Mouse (Mus musculus) gastrocnemius, postnatal 25 days (tissue): ENCODE measurements around the gene Gm3250. TPM values are rescaled to one million over a fixed set of nuclear protein-coding genes. Genes with fewer than 3 reads are reported as not detected.
"Not testable (repeated sequence)": the region's sequence is repeated elsewhere in the genome, so short reads cannot be mapped to it uniquely, and the experiment has no call there.

Source experiments
- DNase-seq: peaks from one replicate; pipeline ENCODE4 v3.0.0; 2022
- long read RNA-seq, 2 experiments: library from polyadenylated mRNA; stranded (forward); transcript quantifications; one replicate each; pipeline ENCODE4 v2.0.0; 2021
- total RNA-seq, 2 experiments: library from RNA; stranded (reverse); gene quantifications; 1 replicate in 1 of 2; 2 replicates in 1 of 2; pipeline ENCODE4 v1.2.3; 2021

Gene Gm3250
- not detected for total RNA-seq
- long read RNA-seq, experiment 1: 0 reads
- long read RNA-seq, experiment 2: 0 reads

- not testable (repeated sequence) for DNase-seq
Observed at GRCm38 (mm10) chr10:77782442-77782841, at the start of gene Gm3250. TSS of gene Gm3250 (minus strand) at chr10:77782542.

- DNase-seq: no peak
Observed at GRCm38 (mm10) chr10:77826951-77827350, 44.6 kb upstream of the Gm3250 start, which contains the start of gene Krtap10-4. TSS of gene Krtap10-4 (minus strand) at chr10:77827095.

DNA sequence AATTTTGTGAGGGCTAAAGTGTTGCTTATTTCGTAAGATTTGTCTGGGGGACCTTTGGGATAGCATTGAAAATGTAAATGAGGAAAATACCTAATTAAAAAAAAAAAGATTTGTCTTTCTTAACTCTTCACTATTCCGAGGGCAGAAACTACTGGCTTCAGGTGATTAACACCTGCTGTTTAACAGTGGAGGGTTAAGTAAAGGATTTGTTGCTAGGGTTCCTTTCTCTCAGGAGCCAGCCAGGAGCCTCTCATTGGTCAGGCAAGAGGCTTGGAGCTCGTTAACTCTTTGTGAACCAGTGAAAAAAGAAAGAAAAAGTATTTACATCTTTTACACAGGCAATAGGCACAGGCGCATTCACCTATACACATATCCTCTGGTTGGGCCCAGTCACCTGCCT is 36.9 kb upstream of the Gm3250 start:
- no peak for DNase-seq

GRCm38 (mm10) chr10:77818523-77818922 is 36.2 kb upstream of the Gm3250 start:
- DNase-seq: no peak

GRCm38 (mm10) chr10:77815514-77815913 is 33.2 kb upstream of the Gm3250 start:
- no peak for DNase-seq

GRCm38 (mm10) chr10:77814382-77814781 is 32.0 kb upstream of the Gm3250 start, which contains the start of gene Gm2696:
TSS of gene Gm2696 (plus strand) at chr10:77814682.
- no peak for DNase-seq

DNA sequence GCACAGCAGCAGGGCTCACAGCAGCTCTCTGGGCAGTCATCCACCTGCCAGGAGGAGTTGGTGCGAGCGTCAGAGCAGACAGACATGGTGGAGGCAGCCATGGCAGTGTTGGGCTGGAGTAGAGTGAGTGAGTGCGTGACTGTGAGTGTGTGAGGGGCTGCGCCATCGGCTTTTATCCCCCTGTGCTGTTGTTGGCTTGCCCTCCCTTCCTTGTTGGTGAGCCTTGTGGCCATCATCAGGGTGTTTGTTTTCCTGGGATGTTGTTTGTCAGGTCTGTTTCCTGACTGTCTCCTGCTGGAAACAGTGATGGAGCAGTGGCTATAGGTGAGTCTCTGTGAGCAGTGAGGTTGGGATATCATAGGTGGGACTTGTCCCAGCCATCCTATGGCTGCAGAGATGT is 29.4 kb upstream of the Gm3250 start, which contains the start of gene Gm9507:
Gene Gm9507, minus strand, starts transcription at position 101 of the 400 bp plus-strand sequence.
- no peak for DNase-seq

GRCm38 (mm10) chr10:77804095-77804494 is 21.8 kb upstream of the Gm3250 start:
- DNase-seq: no peak

GRCm38 (mm10) chr10:77798921-77799508 is 16.7 kb upstream of the Gm3250 start, which contains the start of gene Gm19668:
TSS of gene Gm19668 (minus strand) at chr10:77799133.
- no peak for DNase-seq

- not testable (repeated sequence) for DNase-seq
Observed at GRCm38 (mm10) chr10:77798164-77798920, 16.0 kb upstream of the Gm3250 start.

- no peak for DNase-seq
Observed at GRCm38 (mm10) chr10:77797677-77798076, 15.3 kb upstream of the Gm3250 start.

DNA sequence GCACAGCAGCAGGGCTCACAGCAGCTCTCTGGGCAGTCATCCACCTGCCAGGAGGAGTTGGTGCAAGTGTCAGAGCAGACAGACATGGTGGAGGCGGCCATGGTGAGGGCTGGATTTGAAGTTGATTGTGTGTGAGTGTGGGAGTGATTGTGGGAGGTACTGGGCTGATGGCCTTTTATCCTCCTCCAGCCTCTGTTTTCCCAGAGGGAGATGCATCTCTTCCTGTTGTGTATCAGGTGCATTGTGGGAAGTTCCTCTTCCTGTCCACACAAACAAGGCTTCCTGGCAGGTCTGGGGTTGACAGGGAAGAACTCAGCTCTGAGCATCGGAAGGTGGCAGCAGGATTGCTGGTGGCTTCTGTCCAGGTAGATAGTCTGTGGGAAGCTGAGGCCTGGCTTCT is 12.6 kb upstream of the Gm3250 start, which contains the start of gene Gm9639:
Gene Gm9639, minus strand, starts transcription at position 101 of the 400 bp plus-strand sequence.
- DNase-seq: no peak

DNA sequence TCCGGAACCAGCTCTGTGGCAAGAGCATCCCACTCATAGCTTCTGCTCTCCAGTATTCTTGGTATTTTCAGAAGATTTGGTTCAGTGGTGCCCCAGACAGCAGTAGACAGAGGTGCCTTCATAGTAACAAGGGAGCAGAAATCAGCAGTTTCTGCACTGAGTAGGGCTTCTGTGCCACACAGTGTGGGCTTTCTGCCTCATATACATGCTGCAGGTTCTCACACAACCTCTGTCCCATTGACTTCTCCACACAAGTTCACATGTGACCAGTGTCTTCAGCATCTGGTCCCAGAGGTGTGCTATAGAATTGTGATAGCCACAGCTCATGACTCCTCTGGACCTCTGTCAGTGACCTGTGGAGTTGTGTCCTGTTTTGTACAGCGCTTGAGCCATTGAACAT is 6.3 kb upstream of the Gm3250 start:
- DNase-seq: no peak

DNA sequence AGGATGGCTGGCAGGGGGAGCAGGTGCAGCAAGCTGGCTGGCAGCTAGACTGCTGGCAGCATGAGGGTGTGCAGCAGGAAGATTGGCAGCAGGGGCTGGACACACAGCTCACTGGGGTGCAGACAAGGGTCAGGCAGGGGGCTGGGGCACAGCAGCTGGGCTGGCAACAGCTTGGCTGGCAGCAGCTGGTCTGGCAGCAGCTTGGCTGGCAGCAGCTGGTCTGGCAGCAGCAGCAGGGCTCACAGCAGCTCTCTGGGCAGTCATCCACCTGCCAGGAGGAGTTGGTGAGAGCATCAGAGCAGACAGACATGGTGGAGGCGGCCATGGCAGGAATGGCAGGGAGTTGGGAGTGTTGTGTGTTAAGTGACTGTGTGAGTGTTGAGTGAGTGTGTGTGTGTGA is 5.5 kb upstream of the Gm3250 start, which contains the start of gene Gm7137:
Gene Gm7137, minus strand, starts transcription at position 325 of the 400 bp plus-strand sequence.
- DNase-seq: not testable (repeated sequence)

DNA sequence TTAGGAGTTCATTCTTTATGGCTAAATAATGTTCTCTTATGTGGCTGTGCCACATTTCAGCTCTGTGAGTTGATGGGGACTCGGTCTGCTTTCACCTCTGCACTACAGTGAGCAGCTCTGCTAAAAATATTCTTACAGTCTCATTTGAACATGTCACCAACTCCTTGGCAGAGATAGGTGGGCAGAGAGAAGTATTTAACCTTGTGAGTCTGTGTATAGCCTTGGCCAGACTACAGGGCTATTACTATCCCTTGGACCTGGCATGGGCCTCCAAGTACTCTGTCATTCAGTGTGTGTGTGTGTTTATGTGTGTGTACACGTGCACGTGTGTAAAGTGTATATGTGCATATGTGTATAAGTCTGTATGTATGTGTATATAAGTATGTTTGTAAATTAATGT is 1.1 kb upstream of the Gm3250 start:
- DNase-seq: not testable (repeated sequence)

DNA sequence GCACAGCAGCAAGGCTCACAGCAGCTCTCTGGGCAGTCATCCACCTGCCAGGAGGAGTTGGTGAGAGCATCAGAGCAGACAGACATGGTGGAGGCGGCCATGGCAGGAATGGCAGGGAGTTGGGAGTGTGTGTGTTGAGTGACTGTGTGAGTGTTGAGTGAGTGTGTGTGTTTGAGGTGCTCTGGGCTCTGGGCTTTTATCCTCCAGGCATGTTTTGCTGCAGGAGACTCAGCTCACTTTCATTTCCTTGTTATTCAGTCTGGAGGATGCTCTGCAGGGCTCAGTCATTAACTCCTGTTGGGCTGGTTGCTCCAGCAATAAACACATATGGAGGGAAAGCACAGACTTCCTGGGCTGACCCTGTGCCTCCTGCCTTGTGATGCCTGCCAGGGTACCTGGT is 5.5 kb downstream of the Gm3250 start, which contains the start of gene Gm7138:
Gene Gm7138, minus strand, starts transcription at position 101 of the 400 bp plus-strand sequence.
- not testable (repeated sequence) for DNase-seq

- DNase-seq: not testable (repeated sequence)
Observed at GRCm38 (mm10) chr10:77772142-77772541, 10.2 kb downstream of the Gm3250 start.

DNA sequence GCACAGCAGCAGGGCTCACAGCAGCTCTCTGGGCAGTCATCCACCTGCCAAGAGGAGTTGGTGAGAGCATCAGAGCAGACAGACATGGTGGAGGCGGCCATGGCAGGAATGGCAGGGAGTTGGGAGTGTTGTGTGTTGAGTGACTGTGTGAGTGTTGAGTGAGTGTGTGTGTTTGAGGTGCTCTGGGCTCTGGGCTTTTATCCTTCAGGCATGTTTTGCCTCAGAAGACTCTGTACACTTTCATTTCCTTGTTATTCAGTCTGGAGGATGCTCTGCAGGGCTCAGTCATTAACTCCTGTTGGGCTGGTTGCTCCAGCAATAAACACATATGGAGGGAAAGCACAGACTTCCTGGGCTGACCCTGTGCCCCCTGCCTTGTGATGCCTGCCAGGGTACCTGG is 11.1 kb downstream of the Gm3250 start, which contains the start of gene Gm3238:
Gene Gm3238, minus strand, starts transcription at position 101 of the 400 bp plus-strand sequence.
- not testable (repeated sequence) for DNase-seq

GRCm38 (mm10) chr10:77769727-77770126 is 12.6 kb downstream of the Gm3250 start:
- DNase-seq: no peak

DNA sequence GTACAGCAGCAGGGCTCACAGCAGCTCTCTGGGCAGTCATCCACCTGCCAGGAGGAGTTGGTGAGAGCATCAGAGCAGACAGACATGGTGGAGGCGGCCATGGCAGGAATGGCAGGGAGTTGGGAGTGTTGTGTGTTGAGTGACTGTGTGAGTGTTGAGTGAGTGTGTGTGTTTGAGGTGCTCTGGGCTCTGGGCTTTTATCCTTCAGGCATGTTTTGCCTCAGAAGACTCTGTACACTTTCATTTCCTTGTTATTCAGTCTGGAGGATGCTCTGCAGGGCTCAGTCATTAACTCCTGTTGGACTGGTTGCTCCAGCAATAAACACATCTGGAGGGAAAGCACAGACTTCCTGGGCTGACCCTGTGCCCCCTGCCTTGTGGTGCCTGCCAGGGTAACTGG is 22.8 kb downstream of the Gm3250 start, which contains the start of gene Gm3233:
Gene Gm3233, minus strand, starts transcription at position 101 of the 400 bp plus-strand sequence.
- not testable (repeated sequence) for DNase-seq

- no peak for DNase-seq
Observed at GRCm38 (mm10) chr10:77753448-77753847, 28.9 kb downstream of the Gm3250 start.

DNA sequence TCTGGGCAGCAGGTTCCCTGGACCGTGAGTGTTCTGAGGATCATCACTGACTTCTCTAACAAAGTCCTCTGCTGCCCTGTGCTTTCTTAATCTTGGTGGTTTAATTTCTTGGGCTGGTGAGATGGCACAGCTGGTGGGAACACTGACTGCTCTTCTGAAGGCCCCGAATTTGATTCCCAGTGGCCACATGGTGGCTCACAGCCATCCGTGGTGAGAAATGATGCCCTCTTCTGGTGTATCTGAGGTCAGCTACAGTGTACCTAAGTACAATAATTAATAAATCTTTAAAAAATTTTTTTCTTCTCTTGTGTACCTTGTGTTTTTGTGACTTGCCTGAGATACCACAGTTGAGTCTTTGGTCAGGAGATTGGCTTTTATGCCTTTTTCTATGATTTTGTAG is 30.0 kb downstream of the Gm3250 start:
- not testable (repeated sequence) for DNase-seq

DNA sequence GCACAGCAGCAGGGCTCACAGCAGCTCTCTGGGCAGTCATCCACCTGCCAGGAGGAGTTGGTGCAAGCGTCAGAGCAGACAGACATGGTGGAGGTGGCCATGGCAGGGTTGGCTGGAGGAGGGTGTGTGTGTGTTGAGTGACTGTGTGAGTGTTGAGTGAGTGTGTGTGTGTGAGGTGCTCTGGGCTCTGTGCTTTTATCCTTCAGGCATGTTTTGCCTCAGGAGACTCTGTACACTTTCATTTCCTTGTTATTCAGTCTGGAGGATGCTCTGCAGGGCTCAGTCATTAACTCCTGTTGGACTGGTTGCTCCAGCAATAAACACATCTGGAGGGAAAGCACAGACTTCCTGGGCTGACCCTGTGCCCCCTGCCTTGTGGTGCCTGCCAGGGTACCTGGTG is 31.1 kb downstream of the Gm3250 start, which contains the start of gene Gm9736:
Gene Gm9736, minus strand, starts transcription at position 101 of the 400 bp plus-strand sequence.
- not testable (repeated sequence) for DNase-seq
